Mouse (Mus musculus) lung, adult 10 weeks (tissue): ENCODE data around the gene Ufsp2. TPM values are rescaled to one million over a fixed set of nuclear protein-coding genes. Genes with fewer than 3 reads are reported as not detected.

ENCODE experiments used
- polyA plus RNA-seq: library from polyadenylated mRNA; stranded (reverse); fragments of 350-450 nt; fragmentation: Illumina TruSeq; extraction: RNeasy Lipid Tissue Mini Kit (QIAGEN cat#74804); gene quantifications from one replicate; pipeline ENCODE4 v1.2.3, GENCODE M21; 2014; ENCODE audit warnings: low read depth, low replicate concordance; ENCODE audit not compliant: insufficient read depth

The Ufsp2 gene
- polyA plus RNA-seq = 24.3 TPM

DNA sequence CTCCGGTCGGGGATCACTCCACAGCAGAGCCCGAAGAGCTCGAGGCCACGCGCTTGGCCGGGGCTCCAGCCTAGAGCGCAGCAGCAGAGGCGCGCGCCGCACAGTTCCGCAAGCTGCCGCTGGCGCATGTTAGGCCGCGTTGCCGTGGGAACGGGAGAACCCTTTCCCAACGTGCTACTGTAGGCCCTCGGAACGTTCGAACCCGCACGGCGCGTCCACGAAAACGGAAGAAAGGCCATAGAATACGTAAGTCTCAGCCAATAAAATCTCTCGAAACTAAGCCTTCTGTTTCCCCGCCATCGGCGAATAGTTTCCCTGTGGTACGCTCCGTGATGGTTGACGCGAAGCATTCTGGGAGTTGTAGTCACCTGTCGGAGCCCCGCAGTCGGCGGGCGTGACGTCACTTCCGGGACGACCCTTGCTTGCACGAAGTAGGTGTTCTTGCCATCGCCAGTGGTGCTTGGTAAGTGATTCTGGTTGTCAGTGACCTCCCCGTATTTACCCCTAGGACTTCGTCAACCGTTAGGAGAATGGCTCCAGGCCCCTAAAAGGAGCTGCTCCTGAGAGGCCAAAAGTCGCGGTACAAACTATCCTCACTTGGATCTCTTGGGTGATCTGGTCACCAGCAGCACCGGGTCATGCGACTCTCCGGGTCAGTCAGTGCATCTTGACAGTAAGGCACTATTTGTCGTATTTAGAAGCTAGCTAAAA lies at the start of gene Ufsp2, which contains the start of gene 1700029J07Rik:
Gene Ufsp2 (plus strand): TSS at position 403 of the 711 bp plus-strand sequence.
Gene 1700029J07Rik (minus strand): TSS at position 127 of the 711 bp plus-strand sequence.

DNA sequence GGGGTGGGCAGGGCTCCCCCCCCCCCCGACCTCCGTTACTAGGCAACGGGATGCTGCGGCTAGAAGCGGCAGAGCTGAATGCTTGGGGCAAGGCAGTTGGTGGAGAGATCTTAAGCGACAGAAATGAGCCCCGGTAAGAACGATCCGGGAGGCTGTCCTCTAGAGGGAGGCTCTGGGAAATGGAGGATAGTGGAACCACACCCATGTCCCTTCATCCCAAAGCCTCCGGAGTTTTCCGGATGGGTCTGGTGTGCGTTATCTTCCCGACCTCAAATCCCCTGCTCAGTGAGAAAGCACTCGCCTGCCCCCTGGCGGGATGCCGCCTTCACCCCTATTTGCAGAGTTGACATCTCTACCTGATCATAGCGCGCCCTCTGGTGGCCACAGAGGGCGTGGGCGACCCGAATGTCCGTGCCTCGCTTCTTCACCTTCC lies 40.7 kb upstream of the Ufsp2 start, which contains the start of gene Ccdc110:
Gene Ccdc110 (plus strand): TSS at position 38 of the 433 bp plus-strand sequence.

DNA sequence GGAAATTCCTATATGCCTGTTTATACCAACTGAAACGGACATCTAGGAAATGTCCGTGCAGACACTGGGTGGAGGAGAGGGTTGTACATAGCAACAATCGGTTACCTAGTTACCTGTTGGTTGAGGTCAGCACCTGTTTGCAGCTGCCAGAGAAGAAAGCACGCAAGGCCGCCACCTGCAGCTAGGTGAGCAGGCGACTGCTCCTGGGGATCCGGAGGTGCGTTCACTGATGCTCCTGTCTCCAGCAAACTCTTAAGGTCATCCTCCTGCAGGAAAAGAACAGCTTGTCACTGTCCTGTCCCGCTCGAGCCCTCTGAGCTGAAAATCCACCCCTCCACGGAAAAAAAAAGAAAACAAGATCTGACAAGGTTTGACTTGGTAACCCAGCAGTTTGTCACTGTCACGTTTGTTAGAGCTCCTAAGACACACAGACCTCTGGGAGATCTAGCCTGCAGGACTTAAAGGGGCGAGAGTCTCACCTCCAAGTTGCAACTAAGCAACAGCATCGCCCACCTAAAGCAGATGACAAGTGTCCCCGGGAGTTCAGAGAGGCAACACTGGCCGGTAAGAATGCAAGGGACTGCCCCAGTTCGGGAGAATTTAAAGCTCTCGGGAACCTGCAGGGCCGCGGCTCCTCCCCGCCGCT lies 23.9 kb downstream of the Ufsp2 start, which contains the start of gene Lrp2bp:
Gene Lrp2bp (plus strand): TSS at position 166 of the 646 bp plus-strand sequence.

DNA sequence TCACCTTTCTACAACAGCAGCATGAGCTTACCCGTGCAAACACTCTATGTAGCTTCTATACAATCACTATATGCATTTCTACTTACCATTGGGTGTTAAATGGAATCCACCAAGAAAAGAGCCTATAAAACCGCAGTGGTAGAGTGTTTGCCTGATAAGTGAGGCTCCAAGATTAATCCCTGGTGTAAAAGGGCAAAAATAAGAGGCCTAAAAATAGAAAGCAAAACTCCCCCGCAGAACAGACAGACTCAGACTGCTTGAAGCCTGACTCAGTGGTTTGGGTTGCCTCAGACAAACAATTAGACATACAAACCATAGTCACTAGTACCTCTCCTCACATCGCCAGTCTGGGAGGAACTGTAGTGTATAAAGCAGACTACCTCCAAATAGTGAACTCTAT lies 30.3 kb downstream of the Ufsp2 start, which contains the start of gene Ankrd37:
Gene Ankrd37 (minus strand): TSS at position 112 of the 400 bp plus-strand sequence.

Other genes starting within 250 kb of the Ufsp2 start
- 16.2 TPM for gene Pdlim3, start 90.1 kb upstream of the Ufsp2 start, polyA plus RNA-seq
- gene Ccdc110, start 40.9 kb upstream of the Ufsp2 start, polyA plus RNA-seq = not detected
- gene 1700029J07Rik, start 276 bp upstream of the Ufsp2 start, polyA plus RNA-seq = 6.2 TPM
- 0.45 TPM for gene Lrp2bp, start 23.8 kb downstream of the Ufsp2 start, polyA plus RNA-seq
- gene Ankrd37, start 30.2 kb downstream of the Ufsp2 start, polyA plus RNA-seq = 7.3 TPM
- 5.9 TPM for gene Cfap97, start 176.2 kb downstream of the Ufsp2 start, polyA plus RNA-seq
- gene Snx25, start 176.6 kb downstream of the Ufsp2 start, polyA plus RNA-seq = 46.5 TPM
- 208 TPM for gene Slc25a4, start 235.8 kb downstream of the Ufsp2 start, polyA plus RNA-seq